Mouse (Mus musculus): ENCODE data around the gene 1500009C09Rik. TPM values are rescaled to one million over a fixed set of nuclear protein-coding genes. Genes with fewer than 3 reads are reported as not detected.
A peak's percentile ranks its signal among the peaks of the same experiment; 100 is the strongest.
"Not testable (repeated sequence)": the region's sequence is repeated elsewhere in the genome, so short reads cannot be mapped to it uniquely, and the experiment has no call there.

The 1500009C09Rik gene
- polyA plus RNA-seq, 1 experiment from 2014 or later = 13.3 TPM

- 82% methylated on average over 3 of the region's 3 CpGs for WGBS
- peak overlapping the region; percentile 74; the same call in 1 of the 2 replicates for H3K4me2 ChIP-seq (ENCODE audit: low read depth, low read length)
- ATAC-seq (ENCODE audit: low read depth) = no peak
- H3K4me1 ChIP-seq (ENCODE audit: control insufficient read depth, insufficient read depth, low read length) = peaks cover 5% of the 10 kb centered on the region; the same call in 1 of the 2 replicates
- H3K9me3 ChIP-seq (ENCODE audit: control insufficient read depth, low read length) = no peaks in the 10 kb centered on the region
- no peak overlapping the region for H3K4me3 ChIP-seq (ENCODE audit: low read depth, low read length)
- no peak overlapping the region for H3K27ac ChIP-seq (ENCODE audit: low read depth, low read length)
- no peaks in the 10 kb centered on the region for H3K27me3 ChIP-seq (ENCODE audit: control insufficient read depth, insufficient read depth, low read length)
- no peaks in the 10 kb centered on the region for H3K36me3 ChIP-seq (ENCODE audit: control insufficient read depth, insufficient read depth, low read length)
- H3K9ac ChIP-seq (replicated peaks; ENCODE audit: low read depth, low read length) = no peak overlapping the region
Measured at GRCm38 (mm10) chr15:82243311-82243710, 8.9 kb upstream of the 1500009C09Rik start.

- H3K27me3 ChIP-seq (ENCODE audit: control insufficient read depth, insufficient read depth, low read length) = no peaks in the 10 kb centered on the region
- 5% methylated on average over 12 of the region's 12 CpGs for WGBS
- H3K4me2 ChIP-seq (ENCODE audit: low read depth, low read length) = peak overlapping the region; percentile 74
- peak overlapping the region; percentile 39 for H3K9ac ChIP-seq (replicated peaks; ENCODE audit: low read depth, low read length)
- no peak; the same call in 1 of the 2 replicates for ATAC-seq (ENCODE audit: low read depth)
- H3K9me3 ChIP-seq (ENCODE audit: control insufficient read depth, low read length) = no peaks in the 10 kb centered on the region
- H3K4me3 ChIP-seq (ENCODE audit: low read depth, low read length) = peak overlapping the region; percentile 66
- no peak overlapping the region for H3K27ac ChIP-seq (ENCODE audit: low read depth, low read length)
- H3K36me3 ChIP-seq (ENCODE audit: control insufficient read depth, insufficient read depth, low read length) = no peaks in the 10 kb centered on the region
- peaks cover 5% of the 10 kb centered on the region; the same call in 1 of the 2 replicates for H3K4me1 ChIP-seq (ENCODE audit: control insufficient read depth, insufficient read depth, low read length)
Measured at GRCm38 (mm10) chr15:82243742-82244114, 8.5 kb upstream of the 1500009C09Rik start.

- Histone ChIP-seq H3K36me3 (ENCODE audit: control insufficient read depth, insufficient read depth, low read length) (no peaks in the 10 kb centered on the region), H3K4me1 (ENCODE audit: control insufficient read depth, insufficient read depth, low read length) (peaks cover 5% of the 10 kb centered on the region; the same call in 1 of the 2 replicates), H3K4me3 (ENCODE audit: low read depth, low read length) (peak within 1 kb of the TSS; percentile 66), H3K9ac (replicated peaks; ENCODE audit: low read depth, low read length) (peak within 1 kb of the TSS; percentile 39), H3K9me3 (ENCODE audit: control insufficient read depth, low read length) (no peaks in the 10 kb centered on the region), H3K27ac (ENCODE audit: low read depth, low read length) (peak within 1 kb of the TSS; percentile 13; the same call in 1 of the 2 replicates), H3K27me3 (ENCODE audit: control insufficient read depth, insufficient read depth, low read length) (no peaks in the 10 kb centered on the region), H3K4me2 (ENCODE audit: low read depth, low read length) (peak within 1 kb of the TSS; percentile 74)
- ATAC-seq (ENCODE audit: low read depth) = peak; percentile 98
- WGBS = under 1% methylated on average over 65 of the region's 65 CpGs
Measured at GRCm38 (mm10) chr15:82244115-82244804, 7.9 kb upstream of the 1500009C09Rik start, which contains the start of gene Cenpm. TSS of gene Cenpm (minus strand) at chr15:82244748.

- not testable (repeated sequence) for H3K27me3 ChIP-seq (ENCODE audit: control insufficient read depth, insufficient read depth, low read length); H3K4me1 ChIP-seq (ENCODE audit: control insufficient read depth, insufficient read depth, low read length); H3K27ac ChIP-seq (ENCODE audit: low read depth, low read length); H3K9me3 ChIP-seq (ENCODE audit: control insufficient read depth, low read length); H3K9ac ChIP-seq (replicated peaks; ENCODE audit: low read depth, low read length); H3K36me3 ChIP-seq (ENCODE audit: control insufficient read depth, insufficient read depth, low read length); ATAC-seq (ENCODE audit: low read depth)
- Histone ChIP-seq H3K4me2 (ENCODE audit: low read depth, low read length) (peak overlapping the region; percentile 74), H3K4me3 (ENCODE audit: low read depth, low read length) (peak overlapping the region; percentile 66)
- WGBS = 20% methylated on average over 9 of the region's 9 CpGs
Measured at GRCm38 (mm10) chr15:82244805-82245161, 7.4 kb upstream of the 1500009C09Rik start.

- Histone ChIP-seq H3K36me3 (ENCODE audit: control insufficient read depth, insufficient read depth, low read length) (no peaks in the 10 kb centered on the region), H3K4me2 (ENCODE audit: low read depth, low read length) (no peak overlapping the region), H3K9me3 (ENCODE audit: control insufficient read depth, low read length) (no peaks in the 10 kb centered on the region), H3K27ac (ENCODE audit: low read depth, low read length) (no peak overlapping the region), H3K9ac (replicated peaks; ENCODE audit: low read depth, low read length) (no peak overlapping the region), H3K4me1 (ENCODE audit: control insufficient read depth, insufficient read depth, low read length) (peaks cover 5% of the 10 kb centered on the region; the same call in 1 of the 2 replicates), H3K27me3 (ENCODE audit: control insufficient read depth, insufficient read depth, low read length) (no peaks in the 10 kb centered on the region), H3K4me3 (ENCODE audit: low read depth, low read length) (no peak overlapping the region)
- 73% methylated on average over 3 of the region's 3 CpGs for WGBS
- no peak for ATAC-seq (ENCODE audit: low read depth)
Measured at GRCm38 (mm10) chr15:82247131-82247776, 4.9 kb upstream of the 1500009C09Rik start.

- Histone ChIP-seq H3K4me3 (ENCODE audit: low read depth, low read length) (no peak overlapping the region), H3K9ac (replicated peaks; ENCODE audit: low read depth, low read length) (no peak overlapping the region), H3K9me3 (ENCODE audit: control insufficient read depth, low read length) (no peaks in the 10 kb centered on the region), H3K4me1 (ENCODE audit: control insufficient read depth, insufficient read depth, low read length) (peaks cover 8% of the 10 kb centered on the region; the same call in 1 of the 2 replicates), H3K4me2 (ENCODE audit: low read depth, low read length) (no peak overlapping the region), H3K36me3 (ENCODE audit: control insufficient read depth, insufficient read depth, low read length) (no peaks in the 10 kb centered on the region), H3K27ac (ENCODE audit: low read depth, low read length) (no peak overlapping the region), H3K27me3 (ENCODE audit: control insufficient read depth, insufficient read depth, low read length) (no peaks in the 10 kb centered on the region)
- no peak for ATAC-seq (ENCODE audit: low read depth)
- WGBS = 98% methylated on average over 3 of the region's 3 CpGs
Measured at GRCm38 (mm10) chr15:82251579-82251978, 618 bp upstream of the 1500009C09Rik start.

- no peaks in the 10 kb centered on the region for H3K36me3 ChIP-seq (ENCODE audit: control insufficient read depth, insufficient read depth, low read length)
- 48% methylated on average over 4 of the region's 4 CpGs for WGBS
- ATAC-seq (ENCODE audit: low read depth) = no peak
- H3K9me3 ChIP-seq (ENCODE audit: control insufficient read depth, low read length) = no peaks in the 10 kb centered on the region
- peaks cover 15% of the 10 kb centered on the region for H3K4me1 ChIP-seq (ENCODE audit: control insufficient read depth, insufficient read depth, low read length)
- H3K27me3 ChIP-seq (ENCODE audit: control insufficient read depth, insufficient read depth, low read length) = no peaks in the 10 kb centered on the region
- H3K27ac ChIP-seq (ENCODE audit: low read depth, low read length) = peak overlapping the region; percentile 82; the same call in 1 of the 2 replicates
- H3K4me3 ChIP-seq (ENCODE audit: low read depth, low read length) = no peak overlapping the region
- peak overlapping the region; percentile 64; the same call in 1 of the 2 replicates for H3K4me2 ChIP-seq (ENCODE audit: low read depth, low read length)
- no peak overlapping the region for H3K9ac ChIP-seq (replicated peaks; ENCODE audit: low read depth, low read length)
Measured at GRCm38 (mm10) chr15:82255248-82255647, 3.1 kb downstream of the 1500009C09Rik start.

GRCm38 (mm10) chr15:82255944-82256383, 3.8 kb downstream of the 1500009C09Rik start:
- peaks cover 15% of the 10 kb centered on the region for H3K4me1 ChIP-seq (ENCODE audit: control insufficient read depth, insufficient read depth, low read length)
- H3K36me3 ChIP-seq (ENCODE audit: control insufficient read depth, insufficient read depth, low read length) = no peaks in the 10 kb centered on the region
- peak; percentile 90 for ATAC-seq (ENCODE audit: low read depth)
- WGBS = 4% methylated on average over 10 of the region's 10 CpGs
- peak overlapping the region; percentile 56 for H3K9ac ChIP-seq (replicated peaks; ENCODE audit: low read depth, low read length)
- H3K4me2 ChIP-seq (ENCODE audit: low read depth, low read length) = peak overlapping the region; percentile 64
- H3K4me3 ChIP-seq (ENCODE audit: low read depth, low read length) = peak overlapping the region; percentile 46
- no peaks in the 10 kb centered on the region for H3K9me3 ChIP-seq (ENCODE audit: control insufficient read depth, low read length)
- peak overlapping the region; percentile 82 for H3K27ac ChIP-seq (ENCODE audit: low read depth, low read length)
- no peaks in the 10 kb centered on the region for H3K27me3 ChIP-seq (ENCODE audit: control insufficient read depth, insufficient read depth, low read length)

- whole genome bisulfite sequencing = 14% methylated on average over 16 of the region's 16 CpGs
- Histone ChIP-seq H3K27me3 (ENCODE audit: control insufficient read depth, insufficient read depth, low read length) (no peaks in the 10 kb centered on the region), H3K36me3 (ENCODE audit: control insufficient read depth, insufficient read depth, low read length) (no peaks in the 10 kb centered on the region), H3K4me3 (ENCODE audit: low read depth, low read length) (no peak overlapping the region), H3K27ac (ENCODE audit: low read depth, low read length) (no peak overlapping the region), H3K4me2 (ENCODE audit: low read depth, low read length) (no peak overlapping the region), H3K4me1 (ENCODE audit: control insufficient read depth, insufficient read depth, low read length) (peaks cover 15% of the 10 kb centered on the region), H3K9ac (replicated peaks; ENCODE audit: low read depth, low read length) (no peak overlapping the region), H3K9me3 (ENCODE audit: control insufficient read depth, low read length) (no peaks in the 10 kb centered on the region)
- ATAC-seq (ENCODE audit: low read depth) = no peak
Measured at GRCm38 (mm10) chr15:82259510-82259909, 7.3 kb downstream of the 1500009C09Rik start.
